Mouse (Mus musculus) liver (tissue): ENCODE data around the gene Epdr1.
"Not testable (repeated sequence)": the region's sequence is repeated elsewhere in the genome, so short reads cannot be mapped to it uniquely, and the experiment has no call there.

Experiments used
- DNase-seq: peaks from one replicate; pipeline ENCODE4 v3.0.0-alpha.2; 2020; ENCODE audit warnings: mixed read lengths

Epdr1 gene

GRCm38 (mm10) chr13:19603719-19604118, 16.0 kb downstream of the Epdr1 start:
- no peak for DNase-seq

GRCm38 (mm10) chr13:19602531-19602930, 17.2 kb downstream of the Epdr1 start:
- no peak for DNase-seq

GRCm38 (mm10) chr13:19599242-19599641, 20.5 kb downstream of the Epdr1 start:
- DNase-seq = no peak

GRCm38 (mm10) chr13:19595141-19595540, 24.6 kb downstream of the Epdr1 start:
- DNase-seq = no peak

GRCm38 (mm10) chr13:19590996-19591759, 28.5 kb downstream of the Epdr1 start:
- no peak for DNase-seq

- DNase-seq = peak; percentile 16
These were observed 43.8 kb downstream of the Epdr1 start for GRCm38 (mm10) chr13:19575947-19576346.

GRCm38 (mm10) chr13:19574723-19575122, 45.0 kb downstream of the Epdr1 start:
- not testable (repeated sequence) for DNase-seq

- DNase-seq = not testable (repeated sequence)
These were observed 49.6 kb downstream of the Epdr1 start for GRCm38 (mm10) chr13:19570166-19570565.

GRCm38 (mm10) chr13:19562510-19562909, 57.2 kb downstream of the Epdr1 start:
- DNase-seq = no peak

- no peak for DNase-seq
These were observed 64.3 kb downstream of the Epdr1 start for GRCm38 (mm10) chr13:19555391-19555790.
